Mouse (Mus musculus) layer of hippocampus, postnatal 25 days (tissue): ENCODE results near the gene Sgk1. TPM values are rescaled to one million over a fixed set of nuclear protein-coding genes. Genes with fewer than 3 reads are reported as not detected.
A peak's percentile ranks its signal among the peaks of the same experiment; 100 is the strongest.

Source experiments
- DNase-seq, 2 experiments: peaks; one replicate each; pipeline ENCODE4 v3.0.0; 2022; ENCODE audit warnings: mixed read lengths in 2 of 2, low spot score in 1 of 2; ENCODE audit errors: extremely low spot score in 1 of 2
- total RNA-seq, 2 experiments: library from RNA; stranded (reverse); gene quantifications; 2 replicates each; pipeline ENCODE4 v1.2.3; 2021

Sgk1 gene
- total RNA-seq, 2 experiments from 2014 or later: 83.0 to 94.8 TPM

DNA sequence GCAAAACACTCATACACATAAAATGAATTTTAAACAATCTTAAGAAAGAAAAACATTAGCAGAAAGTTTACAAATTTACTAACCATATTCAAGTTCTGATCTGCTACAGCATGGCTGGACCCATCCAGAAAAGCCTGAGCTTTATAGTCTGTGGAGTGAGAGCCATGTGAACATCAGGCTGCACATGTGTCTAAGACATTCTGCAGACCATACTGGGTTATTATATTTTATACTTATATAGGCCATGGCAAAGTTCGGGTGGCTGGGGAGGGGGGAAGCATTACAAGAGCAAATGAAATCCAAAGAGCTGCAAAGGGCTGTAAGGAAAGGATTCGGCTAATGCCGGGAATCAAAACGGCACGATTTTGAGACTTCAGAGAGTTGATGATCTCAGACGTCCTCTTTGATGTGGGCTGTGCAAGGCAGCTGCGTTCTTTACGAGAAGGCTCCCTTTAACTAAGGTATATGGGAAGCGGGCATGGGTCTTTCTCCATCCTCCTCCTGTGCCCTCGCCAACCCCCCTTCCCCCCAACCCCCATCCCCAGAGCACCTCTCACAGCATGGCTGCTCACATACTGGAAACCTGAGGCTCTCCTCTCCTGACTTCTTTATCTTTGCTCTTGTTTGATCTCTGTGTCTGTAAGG lies 29.4 kb downstream of the Sgk1 start:
- DNase-seq: no peak

- no peak for DNase-seq
Observed at GRCm38 (mm10) chr10:21914751-21915150, 32.8 kb downstream of the Sgk1 start.

- no peak for DNase-seq
Observed at GRCm38 (mm10) chr10:21916301-21917071, 34.5 kb downstream of the Sgk1 start.

GRCm38 (mm10) chr10:21918016-21918749 lies 36.2 kb downstream of the Sgk1 start:
- no peak for DNase-seq

GRCm38 (mm10) chr10:21918750-21919145 lies 36.8 kb downstream of the Sgk1 start:
- DNase-seq: no peak

GRCm38 (mm10) chr10:21920611-21921010 lies 38.6 kb downstream of the Sgk1 start:
- no peak for DNase-seq

- DNase-seq: no peak
Observed at GRCm38 (mm10) chr10:21922716-21923350, 40.8 kb downstream of the Sgk1 start.

DNA sequence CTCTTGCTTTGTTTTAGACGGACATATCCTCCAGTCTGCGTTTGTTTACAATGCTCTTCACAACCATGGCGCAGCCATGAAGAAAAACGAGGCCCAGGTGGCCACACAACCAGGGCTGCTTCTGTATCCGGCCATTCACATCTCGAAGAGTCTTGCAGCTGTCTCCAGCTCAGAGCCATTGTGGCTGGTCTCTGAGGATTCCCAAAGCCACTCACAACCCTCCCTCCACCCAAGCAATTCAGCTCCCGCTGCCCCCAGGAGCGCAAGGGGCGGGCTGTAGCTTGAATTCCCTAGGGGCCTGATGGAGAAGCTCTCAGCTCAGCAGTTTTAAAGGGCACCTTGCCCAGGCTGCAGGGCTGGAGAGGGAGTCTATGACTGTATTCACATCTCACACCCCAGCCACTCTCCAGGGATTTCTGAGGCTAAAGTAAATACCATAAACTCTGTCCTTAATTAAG lies 41.5 kb downstream of the Sgk1 start:
- peak; percentile 27 to 37 for DNase-seq

GRCm38 (mm10) chr10:21924051-21924720 lies 42.2 kb downstream of the Sgk1 start:
- peak in 1 of 2 experiments; percentile 27 for DNase-seq

- DNase-seq: no peak
Observed at GRCm38 (mm10) chr10:21926941-21927340, 45.0 kb downstream of the Sgk1 start.

GRCm38 (mm10) chr10:21930781-21931380 lies 48.9 kb downstream of the Sgk1 start:
- DNase-seq: no peak

DNA sequence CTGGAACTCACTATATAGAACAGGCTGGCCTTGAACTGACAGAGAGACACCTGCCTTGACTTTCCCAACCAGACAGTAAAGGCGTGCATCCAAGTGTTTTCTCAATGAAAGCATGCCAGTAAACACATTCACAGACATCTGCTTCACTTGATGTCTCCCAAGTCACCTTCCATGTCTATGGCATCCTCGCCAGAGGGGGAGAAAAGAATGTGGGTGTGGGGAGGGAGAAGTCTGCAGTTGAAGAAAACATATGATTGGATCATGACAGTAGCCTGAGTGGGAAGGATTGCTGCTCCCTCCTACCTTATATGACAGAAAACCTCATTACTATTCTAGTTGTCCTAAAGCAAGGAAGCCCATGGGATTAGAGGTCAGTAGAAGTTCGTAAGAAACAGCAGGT lies 50.8 kb downstream of the Sgk1 start:
- no peak for DNase-seq

- no peak for DNase-seq
Observed at GRCm38 (mm10) chr10:21934826-21935225, 52.8 kb downstream of the Sgk1 start.

DNA sequence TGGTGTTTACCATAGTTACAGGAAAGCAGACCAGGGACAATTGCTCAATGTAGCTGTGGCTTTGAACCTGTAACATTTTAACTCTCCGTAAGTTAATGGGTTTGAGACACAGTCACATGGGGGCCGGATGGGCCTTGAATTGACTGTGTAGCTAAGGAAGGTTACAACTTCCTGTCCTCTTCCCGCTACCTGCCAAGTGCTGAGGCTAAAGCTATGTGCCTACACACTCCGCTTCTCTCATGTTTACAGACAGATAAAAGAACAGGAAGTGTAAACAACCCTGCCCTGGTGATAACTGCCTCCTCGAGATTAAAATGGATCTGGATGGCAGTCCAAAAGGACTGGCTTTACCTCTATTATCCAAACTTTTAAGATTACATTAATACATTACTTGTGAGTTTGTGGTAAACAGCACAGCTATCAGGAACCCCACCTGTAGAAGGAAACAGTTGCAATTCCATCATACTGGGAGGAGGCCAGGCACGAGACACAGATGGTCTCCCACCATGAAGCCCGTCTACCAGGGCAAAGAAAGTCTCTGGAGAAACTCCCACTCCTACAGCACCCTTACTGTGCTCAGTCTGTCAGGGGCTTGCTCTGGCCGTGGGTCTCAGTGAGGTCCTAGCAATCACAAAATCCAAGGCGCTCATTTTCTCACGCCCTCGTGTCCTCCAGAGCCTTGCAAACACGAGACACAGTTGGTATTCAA lies 54.7 kb downstream of the Sgk1 start:
- no peak for DNase-seq

DNA sequence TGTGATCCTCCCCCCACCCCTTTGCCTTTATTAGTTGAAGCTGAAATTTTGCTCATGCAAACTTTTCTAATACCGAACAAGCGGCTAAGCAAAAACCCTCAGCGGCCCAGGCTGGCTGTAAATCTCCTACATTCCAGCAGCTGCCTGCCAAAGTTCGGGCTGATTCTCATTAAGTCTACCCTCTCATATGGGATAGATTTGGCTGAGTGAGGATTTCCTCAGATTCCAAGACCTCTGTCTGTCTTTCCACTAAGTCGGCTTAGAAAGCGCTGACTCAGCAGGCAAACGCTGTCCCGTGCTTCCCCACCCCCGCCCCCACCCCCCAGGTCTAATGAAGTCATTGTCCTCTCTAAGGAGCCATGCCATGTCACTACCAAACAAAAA lies 55.2 kb downstream of the Sgk1 start:
- no peak for DNase-seq

DNA sequence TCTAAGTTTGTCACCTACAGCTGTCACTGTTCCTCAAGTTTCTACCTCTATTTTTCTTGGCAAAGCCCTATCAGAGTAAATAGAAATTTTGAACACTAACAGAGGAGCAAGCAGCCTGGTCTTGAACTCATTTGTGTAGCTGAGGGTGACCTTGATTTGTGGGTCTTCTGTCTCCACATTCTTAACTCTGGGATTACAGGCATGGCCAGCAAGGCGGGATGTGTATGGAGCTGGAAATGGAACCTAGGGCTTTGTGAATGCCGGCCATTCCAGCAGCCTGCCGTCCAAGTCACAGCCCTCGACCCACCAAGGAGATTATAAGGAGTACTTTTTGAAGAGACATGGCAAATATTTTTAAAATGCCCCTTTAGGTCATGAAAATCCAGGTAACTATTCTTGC lies 56.2 kb downstream of the Sgk1 start:
- no peak for DNase-seq

- no peak for DNase-seq
Observed at GRCm38 (mm10) chr10:21941235-21941634, 59.3 kb downstream of the Sgk1 start.

GRCm38 (mm10) chr10:21943145-21943700 lies 61.2 kb downstream of the Sgk1 start:
- DNase-seq: no peak

- no peak for DNase-seq
Observed at GRCm38 (mm10) chr10:21945195-21945594, 63.2 kb downstream of the Sgk1 start.
